ENCODE assay signal across 10 mouse cellular contexts in genomic region chr5:147319653-147320052, GRCm38 (mm10). TPM values are rescaled to one million over a fixed set of nuclear protein-coding genes. Genes with fewer than 3 reads are reported as not detected.
DNase-seq lines count a peak whose midpoint lies in the region; ATAC-seq lines count a peak whose summit lies in the region.
"Had no signal": no experiment of that assay in that cellular context is flagged by ENCODE, and none has a peak within 500 bp of the region (broad histone marks: within the 10 kb centered on the region; RNA-seq: fewer than 3 reads in every experiment).

No protein-coding gene starts in this region.

- H3K4me2 ChIP-seq in kidney, embryonic 14.5 days (replicated peaks; ENCODE audit: low read depth, low read length), result no peak overlapping the region
- no peak overlapping the region for H3K4me2 ChIP-seq in hindbrain, embryonic 16.5 days (ENCODE audit: low read length)

- H3K27me3 ChIP-seq in kidney, embryonic 14.5 days (ENCODE audit: control insufficient read depth, insufficient read depth, low read length), result peaks cover 58% of the 10 kb centered on the region
- H3K27me3 ChIP-seq in hindbrain, embryonic 16.5 days (replicated peaks; ENCODE audit: control insufficient read depth, insufficient read depth, low read length), result peaks cover 56% of the 10 kb centered on the region

- no peak overlapping the region for H3K4me3 ChIP-seq in kidney, embryonic 14.5 days (ENCODE audit: low read length)
- no peak overlapping the region for H3K4me3 ChIP-seq in hindbrain, embryonic 16.5 days (ENCODE audit: low read length)
- H3K4me3 ChIP-seq: erythroblast, embryonic 14.5 days; myocyte had no signal

- no peak for DNase-seq in kidney, postnatal 10 days
- DNase-seq in ES-CJ7 (ENCODE audit: low read depth, low spot score), result peak; percentile 80
- DNase-seq in c-Kit-positive CD71-positive TER-119-positive erythroid progenitor cells, embryonic 14.5 days (ENCODE audit: low spot score), result peak; percentile 45
- no peak for DNase-seq in ovary, postnatal 14 days (ENCODE audit: low spot score)

- no peak overlapping the region for H3K27ac ChIP-seq in kidney, embryonic 14.5 days (ENCODE audit: low read depth, low read length)
- no peak overlapping the region for H3K27ac ChIP-seq in hindbrain, embryonic 16.5 days (ENCODE audit: low read depth, low read length)

- no peaks in the 10 kb centered on the region for H3K9me3 ChIP-seq in kidney, embryonic 14.5 days (ENCODE audit: control insufficient read depth, low read length)
- no peaks in the 10 kb centered on the region for H3K9me3 ChIP-seq in hindbrain, embryonic 16.5 days (ENCODE audit: control insufficient read depth, low read length)

- peak; percentile 51 for ATAC-seq in kidney, embryonic 14.5 days (ENCODE audit: low FRiP score, low TSS enrichment)
- ATAC-seq in hindbrain, embryonic 16.5 days, result peak; percentile 65; the same call in 1 of the 2 replicates
- peak; percentile 69; the same call in 1 of the 2 replicates for ATAC-seq in monocyte, adult 5-6 weeks (replicated peaks; ENCODE audit: insufficient number of reproducible peaks, low FRiP score, low TSS enrichment, poor library complexity, severe bottlenecking)
- ATAC-seq in erythroid progenitor cell, adult 5-6 weeks (replicated peaks; ENCODE audit: low FRiP score, poor library complexity, severe bottlenecking), result no peak

- no peaks in the 10 kb centered on the region for H3K36me3 ChIP-seq in kidney, embryonic 14.5 days (ENCODE audit: control insufficient read depth, insufficient read depth, low read length)
- H3K36me3 ChIP-seq in hindbrain, embryonic 16.5 days (ENCODE audit: control insufficient read depth, insufficient read depth, low read length), result no peaks in the 10 kb centered on the region

- no peaks in the 10 kb centered on the region for H3K4me1 ChIP-seq in kidney, embryonic 14.5 days (ENCODE audit: control insufficient read depth, insufficient read depth, low read length)
- H3K4me1 ChIP-seq in hindbrain, embryonic 16.5 days (ENCODE audit: control insufficient read depth, insufficient read depth, low read depth, low read length), result peaks cover 4% of the 10 kb centered on the region; the same call in 1 of the 2 replicates

- H3K9ac ChIP-seq in kidney, embryonic 14.5 days (ENCODE audit: low read depth, low read length), result no peak overlapping the region
- no peak overlapping the region for H3K9ac ChIP-seq in hindbrain, embryonic 16.5 days (ENCODE audit: low read depth, low read length)

RNA-seq across cellular contexts. Expression of gene Urad, which starts 2.6 kb away (rescaled TPM):
- polyA plus RNA-seq in kidney, embryonic 14.5 days (2014; fragmentation: Nextera tagmentation; extraction: Ambion mirVana), result not detected in 2 replicates
- polyA plus RNA-seq in hindbrain, embryonic 16.5 days (2015; fragmentation: Nextera tagmentation; extraction: Ambion mirVana), result not detected in 2 replicates
- total RNA-seq in monocyte, adult 5-6 weeks (2017), result not detected in 3 replicates
- not detected in 2 replicates for total RNA-seq in erythroid progenitor cell, adult 5-6 weeks (2015; ENCODE audit: low replicate concordance)
- total RNA-seq in erythroid progenitor cell, adult 5-6 weeks (2017; ENCODE audit: low replicate concordance), result not detected in 2 replicates
- polyA plus RNA-seq: erythroblast, embryonic 14.5 days; myocyte had no signal

RNA-seq across cellular contexts. Expression of gene Cdx2, which starts 12.6 kb away (rescaled TPM):
- polyA plus RNA-seq in kidney, embryonic 14.5 days (2014; fragmentation: Nextera tagmentation; extraction: Ambion mirVana), result not detected in 2 replicates
- not detected in 2 replicates for polyA plus RNA-seq in hindbrain, embryonic 16.5 days (2015; fragmentation: Nextera tagmentation; extraction: Ambion mirVana)
- not detected in 3 replicates for total RNA-seq in monocyte, adult 5-6 weeks (2017)
- total RNA-seq in erythroid progenitor cell, adult 5-6 weeks (2015; ENCODE audit: low replicate concordance), result not detected in 2 replicates
- total RNA-seq in erythroid progenitor cell, adult 5-6 weeks (2017; ENCODE audit: low replicate concordance), result not detected in 2 replicates
- polyA plus RNA-seq: myocyte had no signal

RNA-seq across cellular contexts. Expression of gene Pdx1, which starts 49.9 kb away (rescaled TPM):
- polyA plus RNA-seq in kidney, embryonic 14.5 days (2014; fragmentation: Nextera tagmentation; extraction: Ambion mirVana), result 0.19 TPM in 1 of 2 replicates, not detected in the other
- not detected in 2 replicates for polyA plus RNA-seq in hindbrain, embryonic 16.5 days (2015; fragmentation: Nextera tagmentation; extraction: Ambion mirVana)
- not detected in 3 replicates for total RNA-seq in monocyte, adult 5-6 weeks (2017)
- not detected in 2 replicates for total RNA-seq in erythroid progenitor cell, adult 5-6 weeks (2015; ENCODE audit: low replicate concordance)
- not detected in 2 replicates for total RNA-seq in erythroid progenitor cell, adult 5-6 weeks (2017; ENCODE audit: low replicate concordance)
- polyA plus RNA-seq: erythroblast, embryonic 14.5 days; myocyte had no signal

Comparison
In these comparisons a context has a peak if more than half of its experiments do, and no peak if none do; other contexts are left out.
1. DNase-seq: peak in ES-CJ7 (single experiment) and c-Kit-positive CD71-positive TER-119-positive erythroid progenitor cells, embryonic 14.5 days (single experiment); none in kidney, postnatal 10 days (single experiment) and ovary, postnatal 14 days (single experiment).